ENCODE assay signal across 18 mouse cellular contexts in genomic region chr11:75722339-75722738, GRCm38 (mm10).
"Had no signal": no experiment of that assay in that cellular context is flagged by ENCODE, and none has a peak within 500 bp of the region (broad histone marks: within the 10 kb centered on the region; RNA-seq: fewer than 3 reads in every experiment).

No protein-coding gene starts in this region.

- H3K27ac ChIP-seq: limb, embryonic 12.5 days; limb, embryonic 15.5 days; liver, embryonic 14.5 days; midbrain, embryonic 10.5 days; midbrain, embryonic 13.5 days; stomach, embryonic 15.5 days had no signal

- DNase-seq: kidney, adult 9 months; kidney, postnatal 14 days; kidney, postnatal 4 days; left cerebral cortex, postnatal 4 days; liver, postnatal 0 days; lung, embryonic 14.5 days; lung, postnatal 10 days; lung, postnatal 36 days; right cerebral cortex, postnatal 4 days; spleen, adult 18-20 months; thymus, postnatal 36 days had no signal

- H3K27me3 ChIP-seq: limb, embryonic 15.5 days; midbrain, embryonic 13.5 days; stomach, embryonic 15.5 days had no signal

- H3K9me3 ChIP-seq: stomach, embryonic 15.5 days had no signal

- H3K4me1 ChIP-seq: limb, embryonic 12.5 days; limb, embryonic 15.5 days; midbrain, embryonic 10.5 days; midbrain, embryonic 13.5 days; stomach, embryonic 15.5 days had no signal

- H3K36me3 ChIP-seq: limb, embryonic 12.5 days; limb, embryonic 15.5 days; midbrain, embryonic 10.5 days; midbrain, embryonic 13.5 days; stomach, embryonic 15.5 days had no signal

- H3K4me3 ChIP-seq: limb, embryonic 12.5 days; limb, embryonic 15.5 days; megakaryocyte, embryonic 14.5 days; midbrain, embryonic 10.5 days; midbrain, embryonic 13.5 days; stomach, embryonic 15.5 days had no signal
